Mouse (Mus musculus): ENCODE data around the gene Lrrc52. TPM values are rescaled to one million over a fixed set of nuclear protein-coding genes. Genes with fewer than 3 reads are reported as not detected.

Lrrc52 gene
- total RNA-seq, 2 experiments from 2014 or later: not detected

- no peak for DNase-seq (ENCODE audit: low spot score in 2 of 2)
- intact Hi-C loops (cut with DNase I): no loop called here
Observed at GRCm38 (mm10) chr1:167438231-167438885, 28.2 kb downstream of the Lrrc52 start.

- DNase-seq (ENCODE audit: low spot score in 2 of 2): no peak
- intact Hi-C loops (cut with DNase I): no loop called here
Observed at GRCm38 (mm10) chr1:167437091-167437490, 29.5 kb downstream of the Lrrc52 start.

- intact Hi-C loops (cut with DNase I): no loop called here
- no peak for DNase-seq (ENCODE audit: low spot score in 2 of 2)
Observed at GRCm38 (mm10) chr1:167436186-167436975, 30.2 kb downstream of the Lrrc52 start.

GRCm38 (mm10) chr1:167434931-167435330 is 31.6 kb downstream of the Lrrc52 start:
- intact Hi-C loops (cut with DNase I): no loop called here
- no peak for DNase-seq (ENCODE audit: low spot score in 2 of 2)

- intact Hi-C loops (cut with DNase I): no loop called here
- no peak for DNase-seq (ENCODE audit: low spot score in 2 of 2)
Observed at GRCm38 (mm10) chr1:167430976-167431676, 35.5 kb downstream of the Lrrc52 start.

GRCm38 (mm10) chr1:167426681-167427080 is 39.9 kb downstream of the Lrrc52 start:
- no peak for DNase-seq (ENCODE audit: low spot score in 2 of 2)
- intact Hi-C loops (cut with DNase I): no loop called here

- DNase-seq (ENCODE audit: low spot score in 2 of 2): no peak
- intact Hi-C loops (cut with DNase I): no loop called here
Observed at GRCm38 (mm10) chr1:167425572-167425971, 41.0 kb downstream of the Lrrc52 start.

- intact Hi-C loops (cut with DNase I): no loop called here
- no peak for DNase-seq (ENCODE audit: low spot score in 2 of 2)
Observed at GRCm38 (mm10) chr1:167422501-167423240, 43.9 kb downstream of the Lrrc52 start.

- intact Hi-C loops (cut with DNase I): loop anchor here (1.0 to 10.0 kb wide), 2 partner anchors 222 to 500 kb away; no protein-coding TSS in a partner anchor
- DNase-seq (ENCODE audit: low spot score in 2 of 2): peak; percentile 60
Observed at GRCm38 (mm10) chr1:167414846-167415245, 51.7 kb downstream of the Lrrc52 start.

GRCm38 (mm10) chr1:167411991-167412715 is 54.4 kb downstream of the Lrrc52 start:
- DNase-seq (ENCODE audit: low spot score in 2 of 2): no peak
- intact Hi-C loops (cut with DNase I): loop anchor here (10.0 kb wide), 1 partner anchor 503 kb away; no protein-coding TSS in a partner anchor

GRCm38 (mm10) chr1:167409601-167410000 is 57.0 kb downstream of the Lrrc52 start:
- intact Hi-C loops (cut with DNase I): no loop called here
- DNase-seq (ENCODE audit: low spot score in 2 of 2): no peak

- intact Hi-C loops (cut with DNase I): no loop called here
- DNase-seq (ENCODE audit: low spot score in 2 of 2): no peak
Observed at GRCm38 (mm10) chr1:167405237-167405636, 61.3 kb downstream of the Lrrc52 start.

Other genes with a start within 250 kb of the Lrrc52 start
- gene Uck2, start 181.5 kb downstream of the Lrrc52 start, total RNA-seq (2021): 10 to 100 TPM; 37.4 to 42.5 TPM
- 10 to 100 TPM; 42.6 to 46.5 TPM for gene Tmco1, start 158.4 kb downstream of the Lrrc52 start, total RNA-seq (2021)
- 10 to 100 TPM; 16.6 TPM for gene Aldh9a1, start 116.8 kb downstream of the Lrrc52 start, total RNA-seq (2021)
- gene Mgst3, start 72.9 kb downstream of the Lrrc52 start, total RNA-seq (2021): 100 to 1,000 TPM; 105 to 117 TPM
- gene Rxrg, start 131.6 kb upstream of the Lrrc52 start, total RNA-seq (2021): 10 to 100 TPM in 1 of 2 experiments, 1 to 10 TPM in 1; 9.0 to 10.5 TPM
- not detected for gene Lmx1a, start 222.5 kb upstream of the Lrrc52 start, total RNA-seq (2021)